Mouse (Mus musculus) CD4-positive, CD25-positive, alpha-beta regulatory T cell, adult 2 months (primary cell): ENCODE measurements around the gene Tbc1d8.

Experiments
- DNase-seq: peaks from one replicate; pipeline ENCODE4 v3.0.0-alpha.2; 2012; ENCODE audit warnings: low read depth, low spot score

Tbc1d8 gene

DNA sequence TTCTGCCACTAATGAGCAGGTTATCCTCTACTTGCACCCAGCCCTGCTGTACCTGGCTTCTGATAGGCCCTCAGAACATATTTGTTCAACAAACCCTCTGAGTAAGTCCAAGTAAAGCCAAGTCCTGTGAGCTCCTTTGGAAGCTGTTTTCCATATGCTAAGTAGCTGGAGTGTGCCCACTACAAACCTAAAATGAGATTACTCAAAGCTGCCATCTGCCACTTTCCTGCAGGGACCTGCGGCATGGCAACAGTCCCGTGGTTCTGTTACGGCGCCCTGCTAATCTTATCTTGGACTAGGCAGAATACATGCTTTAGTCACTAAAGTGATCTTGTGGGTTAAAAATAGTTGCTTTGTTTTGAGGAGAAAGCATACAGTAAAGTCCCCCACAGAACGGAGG lies 32.4 kb downstream of the Tbc1d8 start:
- DNase-seq = no peak

DNA sequence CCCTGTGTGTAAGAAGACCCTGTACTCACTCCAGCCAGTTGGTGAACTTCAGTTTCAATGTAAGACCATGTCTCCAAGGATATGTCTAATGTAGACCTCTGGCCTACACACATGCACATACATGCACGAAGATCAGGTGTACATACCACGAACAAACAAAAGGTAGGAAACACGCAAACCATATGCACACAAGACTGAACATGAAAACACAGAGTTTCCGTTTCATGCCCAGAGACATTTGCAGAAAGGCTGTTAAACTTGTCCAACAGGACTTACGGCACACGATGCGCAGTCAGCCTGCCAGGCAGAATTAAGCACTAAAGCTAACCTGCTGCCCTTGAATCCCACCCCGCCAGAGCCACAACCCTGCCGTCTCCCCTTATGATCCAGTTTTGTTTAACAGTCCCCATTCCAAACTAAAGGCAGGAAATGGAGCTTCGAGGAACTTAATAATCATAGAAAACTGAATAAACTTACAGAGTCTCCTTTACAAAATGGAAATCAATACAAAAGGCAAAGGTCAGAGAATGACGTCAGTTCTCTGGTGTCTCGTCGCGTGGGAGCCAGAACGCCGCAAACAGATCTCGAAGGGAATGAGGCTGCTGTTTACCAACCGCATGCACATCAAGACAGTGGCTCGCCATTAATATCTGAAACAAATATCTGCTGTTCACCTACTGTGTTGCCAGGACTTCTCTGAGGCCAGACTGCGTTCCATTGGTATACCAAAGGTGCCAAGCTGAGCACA lies 33.1 kb downstream of the Tbc1d8 start:
- no peak for DNase-seq

DNA sequence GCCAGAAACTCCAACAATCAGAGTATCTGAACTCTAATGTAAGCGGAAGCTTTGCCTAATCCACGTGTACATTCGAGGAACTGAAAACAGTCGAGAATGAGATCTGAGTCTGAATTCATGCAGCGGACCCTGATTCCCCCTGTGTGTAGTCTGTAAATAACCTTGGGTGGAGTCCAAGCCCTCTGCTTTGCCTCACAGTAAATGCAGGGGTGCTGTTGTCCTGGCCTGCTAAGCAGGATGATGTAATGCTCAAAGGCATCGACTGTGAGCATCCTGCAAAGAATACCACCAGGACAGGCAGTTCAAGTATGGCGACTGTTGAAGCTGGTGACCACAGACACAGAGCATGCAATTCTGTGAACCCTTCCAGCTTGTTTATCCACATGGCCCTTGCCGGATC lies 34.8 kb downstream of the Tbc1d8 start:
- DNase-seq = no peak

DNA sequence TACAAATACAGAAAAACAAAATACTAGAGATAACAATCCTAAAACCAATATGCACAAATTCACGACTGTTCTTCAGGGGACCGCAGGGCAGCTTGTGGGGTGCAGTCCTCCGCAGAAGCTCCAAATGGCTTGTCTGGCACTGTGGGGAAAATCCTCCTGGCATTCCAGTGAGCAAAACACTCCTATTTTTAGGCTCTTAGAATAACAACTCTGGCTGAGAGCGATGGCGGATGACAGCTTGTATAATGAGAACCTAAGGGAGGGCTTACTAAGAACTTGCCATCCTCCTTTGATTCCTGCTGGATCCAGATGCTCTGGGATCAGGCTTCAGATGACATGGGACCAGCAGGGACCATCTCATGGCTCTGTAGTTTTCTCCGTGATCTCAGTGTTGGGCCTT lies 36.9 kb downstream of the Tbc1d8 start:
- no peak for DNase-seq

DNA sequence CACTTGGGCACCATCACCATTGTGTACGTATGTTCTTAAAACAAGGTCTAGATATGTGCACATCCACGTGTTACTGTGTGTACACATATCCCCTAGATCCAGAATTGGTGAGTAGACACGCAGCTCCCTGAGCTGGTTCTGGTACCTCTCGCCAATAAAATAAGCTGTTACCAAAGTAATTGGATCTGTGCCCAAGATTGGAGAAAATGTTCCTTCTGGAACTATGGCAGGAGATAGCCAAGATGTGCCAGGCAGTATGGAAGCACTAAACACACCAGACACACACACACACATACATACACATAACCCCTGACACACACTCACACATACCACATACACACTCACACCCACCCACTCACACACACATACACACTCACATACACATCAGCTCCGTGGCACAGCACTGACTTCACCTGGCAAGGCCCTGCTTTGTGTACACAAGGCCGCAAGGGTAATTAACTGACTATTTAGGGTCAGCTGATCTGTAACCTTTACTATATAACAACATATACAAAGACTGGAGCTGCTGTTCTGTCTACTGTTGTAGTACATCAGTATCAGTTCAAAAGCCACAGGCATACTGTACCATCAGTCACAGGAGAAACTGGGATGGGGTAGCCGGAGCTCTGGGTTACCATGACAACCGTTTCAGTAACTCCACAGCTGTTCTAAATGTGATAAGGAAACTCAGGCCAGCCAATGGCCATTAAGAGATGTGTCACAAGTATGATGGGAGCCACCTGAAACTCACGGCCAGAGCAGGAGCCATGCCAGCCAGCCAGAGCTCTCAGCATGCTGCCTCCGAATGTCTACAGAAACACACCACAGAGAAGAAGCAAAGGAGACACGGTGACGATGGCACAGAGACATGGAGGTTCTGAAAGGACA lies 38.6 kb downstream of the Tbc1d8 start:
- no peak for DNase-seq

DNA sequence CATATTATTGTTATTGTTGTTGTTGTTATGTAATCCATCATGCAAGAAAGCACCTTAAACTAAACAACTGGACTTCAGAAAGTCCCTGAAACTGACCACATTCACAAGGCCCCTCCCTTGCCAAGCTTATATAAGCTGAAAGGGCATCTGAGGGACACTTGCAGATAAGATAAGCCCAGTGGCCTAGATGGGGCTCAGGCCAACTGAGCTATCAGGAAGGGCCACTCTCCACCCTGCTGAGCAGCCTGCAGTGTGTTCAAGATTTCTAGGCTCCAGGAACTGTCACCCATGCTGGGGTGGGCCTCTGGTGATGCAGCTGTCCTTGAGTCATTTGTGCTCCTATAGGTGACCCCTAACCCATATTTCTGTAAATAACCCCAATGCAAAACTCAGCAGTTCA lies 39.9 kb downstream of the Tbc1d8 start:
- DNase-seq = no peak

DNA sequence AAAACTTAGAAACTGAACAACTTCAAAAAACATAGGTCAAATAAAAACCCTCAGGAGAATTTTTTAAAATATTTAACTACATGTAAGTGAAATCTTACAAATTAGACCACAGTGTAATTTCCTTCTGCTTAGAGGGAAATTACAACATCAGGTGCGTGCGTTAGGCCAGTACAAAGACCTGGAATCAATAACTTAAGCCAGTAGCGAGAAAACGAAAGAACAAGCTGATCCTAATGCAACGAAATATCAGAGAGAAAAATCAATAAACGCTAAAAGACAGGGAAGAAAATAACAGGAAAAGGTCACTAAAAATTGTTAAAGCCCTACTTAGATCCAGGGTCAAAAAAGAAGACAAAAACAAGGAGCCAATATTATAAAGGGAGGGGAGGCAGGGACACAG lies 44.3 kb downstream of the Tbc1d8 start:
- DNase-seq = no peak

DNA sequence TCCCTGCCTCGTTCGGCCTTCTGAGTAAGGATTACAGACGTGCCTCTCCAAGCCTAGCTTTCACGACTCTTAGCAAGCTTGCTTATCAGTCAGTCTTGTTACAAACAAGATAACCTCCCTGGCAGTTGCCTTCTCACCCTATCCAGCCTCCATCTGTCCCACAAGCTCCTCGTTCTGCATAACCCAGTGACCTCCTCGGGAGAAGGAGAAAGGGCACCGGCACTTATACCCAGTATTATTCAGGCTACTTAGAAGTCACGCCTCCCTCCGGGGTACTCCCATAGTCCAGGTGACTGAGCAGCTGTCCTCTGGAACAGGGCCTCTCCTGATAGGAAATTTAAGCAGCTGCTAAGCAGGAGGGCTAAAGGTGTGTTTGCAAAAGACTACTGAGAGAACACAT lies 48.5 kb downstream of the Tbc1d8 start:
- no peak for DNase-seq

DNA sequence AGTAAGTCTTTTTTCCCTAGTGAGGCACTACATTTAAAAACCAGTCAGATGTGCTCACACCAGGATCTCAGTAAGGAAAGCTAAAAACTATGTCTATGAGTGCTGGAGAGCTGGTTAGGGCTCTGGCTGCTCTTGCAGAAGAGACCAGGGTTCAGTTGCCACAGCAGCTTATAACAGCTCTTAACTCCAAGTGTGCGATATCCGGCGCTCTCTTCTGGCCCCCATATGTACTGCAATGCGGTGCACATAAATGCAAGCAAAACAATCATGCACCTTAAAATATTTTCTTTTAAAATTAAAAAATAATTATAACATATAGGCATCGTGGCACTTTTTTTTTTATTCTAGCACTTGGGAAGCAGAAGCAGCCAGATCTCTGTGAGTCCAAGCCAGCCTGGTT lies 49.5 kb downstream of the Tbc1d8 start:
- no peak for DNase-seq

DNA sequence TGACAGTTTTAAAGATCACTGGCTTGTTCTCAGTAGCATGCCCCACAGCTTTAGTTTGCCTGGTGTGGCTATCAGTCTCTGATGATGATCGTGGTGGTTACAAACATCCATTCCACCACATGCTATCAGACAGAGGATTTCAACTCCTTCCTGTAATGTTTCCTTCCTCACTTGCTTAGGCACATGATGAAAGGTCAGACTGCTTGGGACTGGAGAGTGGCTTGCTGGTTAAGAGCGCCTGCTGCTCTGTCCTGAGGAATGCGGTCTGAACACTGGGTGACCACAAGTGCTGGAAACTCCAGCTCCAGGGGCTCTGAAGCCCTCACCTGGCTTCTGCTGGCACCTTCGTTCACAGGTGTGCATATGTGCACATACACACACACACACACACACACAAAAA lies 50.3 kb downstream of the Tbc1d8 start:
- DNase-seq = no peak

DNA sequence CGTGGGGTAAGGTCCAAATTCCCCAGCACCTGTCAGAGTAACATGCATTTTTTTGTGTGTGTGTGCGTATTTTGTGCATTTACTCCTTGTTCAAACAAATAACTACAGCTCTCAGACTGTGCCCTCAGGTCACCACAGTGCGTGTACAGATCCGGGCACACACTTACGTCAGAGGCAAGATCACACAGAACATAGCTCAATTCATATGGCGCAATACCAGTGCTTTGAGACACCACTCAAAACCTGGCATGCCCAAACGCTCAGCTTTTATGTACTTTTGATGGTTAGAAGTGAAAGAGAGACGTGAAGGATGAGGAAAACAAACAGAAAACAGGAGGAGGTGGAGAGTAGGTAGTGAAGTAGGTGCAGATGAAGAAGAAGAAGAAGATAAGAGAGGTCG lies 53.1 kb downstream of the Tbc1d8 start:
- DNase-seq = no peak

DNA sequence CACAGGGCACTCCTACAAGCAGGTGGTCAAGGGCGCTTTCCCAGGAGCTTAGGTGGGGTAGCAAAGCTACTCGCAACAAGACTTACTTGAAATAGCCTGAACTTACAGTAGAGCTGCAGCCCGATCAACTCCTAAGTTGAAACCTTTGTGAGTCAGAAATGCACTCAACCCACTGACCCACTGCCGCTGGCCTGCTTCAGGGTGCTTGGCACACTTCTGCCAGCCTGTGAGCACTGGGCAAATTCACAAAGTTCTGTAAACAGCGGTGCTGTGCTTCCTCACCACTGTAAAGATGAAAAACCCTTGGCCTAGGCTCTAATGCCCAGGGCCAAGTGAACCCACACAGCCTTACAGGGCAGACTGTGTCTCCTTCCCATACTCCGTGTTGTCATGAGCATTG lies 57.6 kb downstream of the Tbc1d8 start:
- no peak for DNase-seq

DNA sequence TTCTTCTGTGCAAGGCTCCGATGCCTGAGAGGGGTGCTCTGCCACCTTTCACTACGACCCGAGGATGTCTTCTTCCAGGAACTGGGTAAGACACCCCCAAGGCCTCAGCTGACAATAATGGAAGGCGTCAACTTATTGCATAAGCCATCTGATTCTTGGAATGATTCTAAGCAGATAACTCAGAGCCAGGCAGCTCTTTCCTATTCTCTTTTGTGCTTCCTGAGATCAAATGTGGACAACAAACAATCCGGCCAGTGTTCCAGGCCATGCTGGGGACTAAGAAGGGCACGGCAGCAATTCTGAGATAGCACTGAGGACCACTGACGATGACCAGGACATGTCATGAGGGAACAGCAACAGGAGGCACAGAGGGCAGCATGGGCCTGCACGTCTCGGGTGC lies 59.7 kb downstream of the Tbc1d8 start:
- DNase-seq = no peak

DNA sequence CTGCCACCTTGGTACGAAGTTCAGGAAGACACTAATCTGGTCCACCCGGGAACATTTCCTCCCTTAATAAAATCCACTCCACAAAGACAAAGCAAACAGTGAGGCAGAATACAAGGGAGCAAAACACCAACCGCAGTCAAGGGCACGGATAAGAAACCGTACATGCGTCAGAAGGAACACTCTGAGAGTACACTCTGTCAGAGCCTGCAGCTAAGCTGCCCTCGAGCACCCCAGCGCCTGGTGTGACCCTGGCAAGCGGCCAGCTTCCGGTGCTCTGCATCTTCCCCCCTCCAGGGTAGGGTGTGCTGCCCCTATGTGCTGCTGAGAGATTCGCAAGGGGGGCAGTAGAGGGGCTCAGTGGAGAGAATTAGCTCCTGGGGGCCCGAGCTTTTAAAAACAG lies 60.7 kb downstream of the Tbc1d8 start:
- DNase-seq = peak; percentile 20

DNA sequence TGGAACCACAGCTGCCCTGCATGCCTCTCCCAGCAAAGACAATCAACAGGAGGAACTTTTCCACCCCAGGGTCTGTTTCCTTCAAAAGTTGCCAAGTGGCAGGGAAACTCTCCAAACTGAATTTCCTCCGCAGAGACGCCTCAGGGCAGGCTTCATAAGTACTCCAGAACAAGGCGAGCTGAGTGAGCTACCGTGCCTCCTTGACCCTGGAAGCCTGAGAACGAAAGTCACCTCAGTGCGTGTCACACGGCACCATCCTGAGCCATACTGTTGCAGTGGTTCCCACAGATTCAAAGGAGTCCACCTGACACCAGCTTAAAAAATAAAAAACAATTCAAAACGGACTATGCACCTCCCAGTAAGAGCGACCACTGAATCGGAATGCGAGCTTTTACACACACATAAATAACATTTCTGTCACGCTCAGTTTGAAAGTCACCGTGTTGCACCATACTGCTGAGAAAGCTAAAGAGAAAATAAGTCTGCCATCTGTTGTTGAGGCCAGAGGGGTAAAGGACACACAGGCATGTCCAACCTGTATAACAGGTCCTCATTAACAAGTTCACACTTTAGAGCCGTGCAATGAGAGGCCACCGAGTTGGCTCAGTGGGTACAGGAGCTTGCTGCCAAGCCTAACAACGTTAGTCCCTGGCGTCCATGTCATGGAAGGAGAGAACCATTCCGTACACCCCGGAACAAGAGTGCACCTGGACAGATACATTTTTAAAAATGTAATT lies 68.3 kb downstream of the Tbc1d8 start:
- DNase-seq = no peak

DNA sequence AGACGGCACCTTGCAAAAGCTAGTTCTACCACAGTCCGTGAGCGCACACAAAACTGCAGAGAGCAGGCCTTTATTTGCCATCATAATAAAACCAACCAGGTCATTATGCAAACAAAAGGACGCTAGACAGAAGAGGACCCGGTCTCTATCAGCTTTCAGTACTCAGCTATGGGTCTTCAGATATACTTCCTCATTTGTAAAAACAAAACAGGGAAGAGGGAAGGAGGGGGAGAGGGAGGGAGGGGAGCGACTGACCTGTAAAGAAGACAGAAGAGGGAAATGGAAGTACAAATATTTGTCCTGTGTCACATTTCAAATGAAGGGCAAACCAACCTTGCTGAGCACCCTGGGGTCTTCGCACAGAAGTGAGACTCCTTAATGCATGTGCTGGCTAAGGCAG lies 69.9 kb downstream of the Tbc1d8 start:
- no peak for DNase-seq

DNA sequence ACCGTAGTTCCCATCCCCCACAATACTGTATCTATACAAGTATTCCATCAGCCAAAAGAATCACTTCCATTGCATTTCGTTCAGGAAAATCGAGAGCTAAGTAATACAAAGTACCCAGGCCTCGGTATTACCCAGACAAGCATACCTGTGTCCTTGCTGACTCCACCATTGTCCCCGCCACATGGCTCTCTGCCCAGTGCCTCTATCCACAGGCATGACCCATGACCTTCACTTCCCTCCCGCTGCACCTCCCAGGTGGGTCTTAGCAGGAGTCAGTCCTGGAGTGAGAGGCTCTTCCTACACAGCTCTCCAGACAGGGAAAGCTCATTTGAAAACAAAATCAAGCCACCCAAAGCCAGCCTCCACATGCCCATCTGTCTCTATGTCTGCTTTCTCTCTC lies 70.4 kb downstream of the Tbc1d8 start:
- DNase-seq = no peak

DNA sequence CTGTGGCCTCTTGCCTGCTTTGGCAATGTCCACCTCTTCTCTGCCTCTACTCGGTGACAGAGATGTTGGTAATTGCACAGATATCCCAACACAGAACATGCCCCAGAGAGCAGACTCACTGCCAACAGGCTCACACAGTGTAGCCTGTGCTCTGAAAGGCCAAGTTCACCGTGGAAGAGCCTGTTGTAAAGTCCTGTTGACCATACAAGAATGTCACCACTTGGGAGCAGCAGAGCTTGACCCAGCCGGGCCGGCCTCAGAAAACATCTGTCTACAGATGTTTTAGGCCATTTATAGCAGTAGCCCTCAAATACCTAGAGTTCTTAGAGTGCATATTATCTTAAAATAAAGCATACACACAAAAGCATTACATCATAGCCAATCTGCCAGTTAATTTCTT lies 71.4 kb downstream of the Tbc1d8 start:
- DNase-seq = no peak

DNA sequence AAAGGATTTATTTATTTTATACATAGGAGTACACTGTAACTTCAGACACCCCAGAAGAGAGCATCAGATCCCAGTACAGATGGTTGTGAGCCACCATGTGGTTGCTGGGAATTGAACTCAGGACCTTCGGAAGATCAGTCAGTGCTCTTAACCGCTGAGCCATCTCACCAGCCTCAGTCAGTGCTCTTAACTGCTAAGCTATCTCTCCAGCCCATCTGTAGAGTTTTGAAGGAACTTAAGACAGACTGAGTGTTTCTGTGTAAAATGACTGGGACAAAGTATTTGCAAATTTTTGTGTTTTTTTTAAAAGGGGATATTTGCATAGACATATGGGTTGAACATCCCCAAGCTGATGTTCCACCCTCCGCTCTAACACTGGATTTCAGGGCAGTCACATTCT lies 78.4 kb downstream of the Tbc1d8 start:
- no peak for DNase-seq

DNA sequence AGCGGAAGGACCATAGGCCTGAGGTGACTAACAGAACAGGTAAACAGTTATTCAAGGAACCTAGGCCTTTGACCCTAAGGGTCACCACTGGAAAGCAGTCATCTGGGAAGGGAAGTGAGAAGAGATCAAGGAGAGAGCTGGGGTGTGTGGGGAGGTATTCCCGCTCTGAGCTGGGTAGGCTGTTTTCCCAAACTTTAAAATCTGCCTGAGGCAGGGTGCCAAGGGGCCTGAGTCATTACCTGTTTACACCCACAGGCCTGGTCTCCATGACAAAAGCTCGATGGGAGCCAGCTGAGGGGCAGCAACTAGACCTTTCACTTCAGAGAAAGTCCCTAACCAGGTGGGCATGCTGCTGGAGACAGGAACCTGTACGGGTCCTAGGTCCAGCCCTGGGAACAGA lies 79.3 kb downstream of the Tbc1d8 start:
- DNase-seq = no peak

DNA sequence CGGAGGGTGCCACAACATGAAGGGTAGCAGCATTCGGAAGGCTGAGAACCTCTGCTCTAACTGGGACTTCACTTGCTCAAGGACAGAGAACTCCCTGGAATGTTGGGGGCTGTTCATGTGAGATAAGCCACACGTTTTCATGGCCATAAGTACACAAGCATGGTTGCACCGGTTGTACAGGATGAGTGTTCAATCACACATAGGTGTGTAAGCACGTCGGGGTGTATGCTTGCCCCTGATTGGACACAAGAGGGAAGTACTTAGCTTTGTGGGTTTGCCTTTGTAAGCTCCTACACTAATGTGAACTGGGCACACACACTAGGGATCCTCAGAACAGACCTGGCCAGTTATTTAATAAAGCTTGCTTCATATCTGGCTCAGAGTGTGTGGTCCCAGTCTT lies 80.3 kb downstream of the Tbc1d8 start:
- no peak for DNase-seq

DNA sequence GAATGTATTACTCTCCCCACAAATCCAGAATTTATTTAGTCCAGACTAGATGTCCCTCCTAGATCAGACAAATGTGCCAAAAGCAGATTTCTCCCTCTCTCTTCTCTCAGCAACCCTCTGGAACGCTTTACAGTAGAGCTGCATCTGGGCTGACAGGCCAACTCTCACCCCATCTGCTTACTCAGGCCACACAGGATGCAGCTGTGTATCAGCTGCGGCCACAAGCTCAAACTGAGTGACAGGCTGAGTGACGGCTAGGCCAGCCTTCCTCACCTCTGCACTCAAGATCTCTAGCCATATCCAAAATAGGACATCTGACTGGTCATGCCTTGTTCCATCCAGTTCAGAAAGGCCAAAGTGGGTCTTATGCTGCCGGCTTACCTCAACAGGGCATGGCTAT lies 82.2 kb downstream of the Tbc1d8 start:
- DNase-seq = no peak

DNA sequence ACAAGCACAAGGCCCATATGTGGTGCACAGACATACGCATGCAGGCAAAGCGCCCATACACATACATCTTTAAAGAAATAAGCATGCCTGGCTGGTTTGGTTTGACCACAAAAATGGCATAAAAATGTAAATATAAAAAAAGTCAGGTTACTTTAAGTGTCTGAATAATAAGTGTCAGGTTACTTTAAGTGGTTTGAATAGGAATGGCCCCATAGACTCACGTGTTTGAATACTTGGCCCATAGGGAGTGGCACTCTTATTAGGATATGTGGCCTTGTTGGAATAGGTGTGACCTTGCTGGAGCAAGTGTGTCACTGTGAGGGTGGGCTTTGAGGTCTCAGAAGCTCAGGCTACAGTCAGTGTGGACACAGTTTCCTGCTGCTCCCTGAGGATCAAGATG lies 83.9 kb downstream of the Tbc1d8 start:
- no peak for DNase-seq
